Mouse (Mus musculus): ENCODE measurements around the gene Ccdc157.
"Not testable (repeated sequence)": the region's sequence is repeated elsewhere in the genome, so short reads cannot be mapped to it uniquely, and the experiment has no call there.

The Ccdc157 gene

DNA sequence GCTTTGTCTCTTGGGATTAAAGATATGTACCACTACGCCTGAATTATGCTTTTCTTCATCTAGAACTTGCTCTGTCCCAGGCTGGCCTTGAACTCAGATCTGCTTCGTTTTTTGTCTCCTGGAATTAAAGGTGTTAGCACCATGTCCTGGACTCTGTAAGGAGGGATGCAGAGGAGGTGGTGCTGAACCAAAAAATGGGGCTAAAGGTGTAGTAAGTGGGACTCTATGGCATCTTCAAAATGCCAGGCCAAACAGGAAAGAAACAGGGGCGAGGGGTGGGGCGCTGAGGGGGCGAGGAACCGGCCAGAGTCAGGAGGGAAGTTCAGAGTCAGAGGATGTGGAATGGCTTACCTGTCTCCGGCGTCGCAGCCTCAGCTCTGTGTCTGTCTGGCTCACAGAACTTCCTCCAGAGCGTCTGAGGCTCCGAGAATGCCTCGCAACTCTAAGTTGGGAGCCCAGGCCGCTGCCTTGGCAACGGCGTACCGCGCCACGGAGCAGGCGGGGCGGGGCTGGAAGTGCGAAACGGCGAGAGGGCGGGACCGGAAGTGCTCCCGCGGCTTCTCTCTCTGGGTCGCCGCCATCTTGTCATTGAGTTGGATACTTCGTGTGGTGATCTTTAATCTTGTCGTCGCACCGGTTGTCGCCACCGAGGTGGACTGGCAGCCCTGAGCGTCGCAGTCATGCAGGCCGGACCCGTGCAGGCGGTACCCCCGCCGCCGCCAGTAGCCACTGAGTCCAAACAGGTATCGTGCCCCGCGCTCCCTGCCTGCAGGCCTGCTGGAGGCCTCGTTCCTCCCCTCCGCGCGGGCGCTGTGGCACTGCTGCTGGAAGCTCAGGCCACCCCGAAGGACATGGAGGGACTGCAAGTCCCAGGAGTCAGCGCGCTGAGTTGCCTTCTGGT is at the start of gene Ccdc157, which contains the start of gene Sf3a1:
TSS of gene Ccdc157 (minus strand) at position 486 of the 901 bp plus-strand sequence.
TSS of gene Sf3a1 (plus strand) at position 543 of the 901 bp plus-strand sequence.
- DNase-seq (ENCODE audit: extremely low spot score, low read depth, low spot score), result peak; percentile 39

DNA sequence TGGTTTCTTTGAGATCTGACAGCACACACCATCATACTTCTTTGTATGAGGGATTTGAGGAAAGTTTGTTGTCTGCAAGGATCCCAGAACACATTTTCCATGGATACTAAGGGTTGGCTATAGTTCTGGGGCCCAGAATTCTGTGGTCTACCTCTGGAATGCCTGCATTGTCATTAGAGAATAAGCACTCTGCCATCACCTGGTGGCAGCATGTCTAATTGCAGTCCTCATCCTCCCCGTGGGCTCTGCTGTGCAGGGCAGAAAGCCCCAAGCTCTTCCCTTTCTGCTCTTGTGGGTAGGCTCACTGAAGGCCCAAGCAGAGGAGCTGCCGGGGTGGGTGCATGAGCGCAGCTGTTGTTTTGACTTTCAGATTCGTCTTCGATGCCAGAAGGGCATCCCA is 49.5 kb upstream of the Ccdc157 start:
- no peak for DNase-seq (ENCODE audit: extremely low spot score, low read depth, low spot score)

DNA sequence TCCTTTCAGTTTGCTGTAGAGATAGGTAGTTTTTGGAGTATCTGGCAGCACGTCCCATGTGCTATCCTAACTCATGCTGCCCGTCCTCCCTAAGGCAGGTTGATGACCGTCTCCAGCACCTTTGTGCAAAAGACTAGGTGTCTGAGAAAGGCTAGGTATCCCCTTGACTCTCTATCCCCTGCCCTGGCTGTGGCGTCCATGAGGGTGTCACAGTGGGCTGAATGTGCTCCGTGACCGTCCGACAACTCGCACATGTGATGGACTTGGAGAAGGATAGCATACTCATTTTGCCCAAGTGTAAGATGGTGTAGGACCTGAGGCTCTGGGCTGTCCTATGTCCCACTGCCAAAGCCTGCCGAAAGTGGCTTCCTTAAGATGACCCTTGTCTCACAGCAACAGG is 47.6 kb upstream of the Ccdc157 start:
- DNase-seq (ENCODE audit: extremely low spot score, low read depth, low spot score), result no peak

DNA sequence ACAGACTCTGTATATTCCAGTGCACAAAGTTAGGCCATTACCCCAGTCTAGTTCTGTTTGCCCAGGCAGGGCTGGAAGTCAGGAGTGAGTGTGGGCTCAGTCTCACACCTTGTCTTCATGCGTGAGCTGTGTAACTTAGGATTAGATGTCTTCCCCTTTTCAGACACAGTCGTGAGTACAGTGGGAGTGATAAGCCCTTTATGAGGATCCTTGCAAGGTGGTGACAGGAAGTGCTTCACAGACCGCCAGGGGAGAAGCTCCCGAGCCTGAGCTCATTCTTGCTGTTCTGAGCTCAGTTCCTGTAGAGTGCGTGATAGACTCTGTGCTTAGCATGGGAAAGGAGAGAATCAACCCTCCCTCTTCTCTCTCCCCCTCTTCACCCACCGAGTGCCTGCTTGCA is 46.5 kb upstream of the Ccdc157 start:
- DNase-seq (ENCODE audit: extremely low spot score, low read depth, low spot score), result no peak

DNA sequence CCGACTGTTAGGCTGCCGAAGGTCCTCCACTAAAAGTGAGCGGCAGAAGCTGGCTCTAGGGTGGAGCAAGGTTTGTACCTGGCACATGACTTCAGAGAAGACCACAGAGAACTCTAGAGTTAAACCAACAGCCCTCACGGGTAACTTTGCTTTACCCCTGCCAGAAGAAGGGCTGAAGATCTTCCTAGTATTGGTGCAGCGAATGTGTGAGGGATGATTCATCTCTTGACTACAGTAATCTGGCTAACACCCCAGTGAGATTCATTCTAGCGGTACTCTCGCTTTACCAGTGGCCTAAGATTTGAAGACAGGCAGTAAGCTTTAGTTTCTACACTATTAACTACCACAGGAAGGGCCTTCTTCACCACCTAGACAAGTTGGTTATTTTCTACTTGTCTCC is 45.9 kb upstream of the Ccdc157 start:
- DNase-seq (ENCODE audit: extremely low spot score, low read depth, low spot score), result no peak

DNA sequence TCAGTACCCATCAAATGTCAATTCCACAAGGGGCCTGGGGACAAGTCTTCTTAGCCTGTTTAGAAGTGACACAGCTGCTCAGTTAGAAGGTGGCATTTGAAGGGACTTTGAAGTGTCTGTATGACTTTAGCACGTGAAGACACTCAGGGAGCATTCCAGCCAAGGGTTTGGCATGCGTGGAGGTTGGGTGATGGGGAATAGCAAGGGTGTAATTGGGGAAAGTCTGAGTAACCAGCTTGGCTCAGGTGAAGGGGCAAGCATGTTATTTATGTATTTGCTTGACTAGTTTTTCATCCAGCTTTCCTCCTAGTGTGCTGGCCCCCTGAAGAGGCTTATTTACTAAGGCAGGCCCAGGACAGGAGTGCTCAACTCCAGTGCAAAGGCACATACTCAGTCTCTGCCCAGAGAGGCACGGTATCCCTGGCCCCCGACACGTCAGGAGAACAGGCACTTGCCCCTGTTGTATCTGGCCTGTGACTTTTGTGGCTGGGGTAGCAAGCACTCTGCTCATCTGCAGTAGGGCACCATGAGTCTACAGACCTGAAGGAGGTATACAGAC is 45.1 kb upstream of the Ccdc157 start:
- DNase-seq (ENCODE audit: extremely low spot score, low read depth, low spot score), result no peak

DNA sequence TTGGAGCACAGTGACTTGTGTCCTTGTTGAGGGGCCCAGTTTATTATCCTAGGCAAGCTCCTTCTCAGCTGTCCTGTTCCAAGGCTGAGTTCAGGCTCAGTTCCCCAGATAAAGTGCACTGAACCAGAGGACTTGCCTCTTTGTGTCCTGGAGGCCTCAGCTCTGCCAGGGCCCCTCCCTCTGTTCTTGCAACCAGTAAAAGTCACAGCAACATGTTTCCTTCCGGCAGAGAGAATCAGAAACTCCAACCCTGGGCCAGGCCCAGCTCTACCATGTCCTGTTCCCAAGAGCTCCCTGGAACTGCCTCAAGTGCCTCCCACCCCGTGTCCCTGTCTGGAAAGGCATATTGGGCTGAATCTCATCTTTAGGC is 43.6 kb upstream of the Ccdc157 start:
- DNase-seq (ENCODE audit: extremely low spot score, low read depth, low spot score), result no peak

DNA sequence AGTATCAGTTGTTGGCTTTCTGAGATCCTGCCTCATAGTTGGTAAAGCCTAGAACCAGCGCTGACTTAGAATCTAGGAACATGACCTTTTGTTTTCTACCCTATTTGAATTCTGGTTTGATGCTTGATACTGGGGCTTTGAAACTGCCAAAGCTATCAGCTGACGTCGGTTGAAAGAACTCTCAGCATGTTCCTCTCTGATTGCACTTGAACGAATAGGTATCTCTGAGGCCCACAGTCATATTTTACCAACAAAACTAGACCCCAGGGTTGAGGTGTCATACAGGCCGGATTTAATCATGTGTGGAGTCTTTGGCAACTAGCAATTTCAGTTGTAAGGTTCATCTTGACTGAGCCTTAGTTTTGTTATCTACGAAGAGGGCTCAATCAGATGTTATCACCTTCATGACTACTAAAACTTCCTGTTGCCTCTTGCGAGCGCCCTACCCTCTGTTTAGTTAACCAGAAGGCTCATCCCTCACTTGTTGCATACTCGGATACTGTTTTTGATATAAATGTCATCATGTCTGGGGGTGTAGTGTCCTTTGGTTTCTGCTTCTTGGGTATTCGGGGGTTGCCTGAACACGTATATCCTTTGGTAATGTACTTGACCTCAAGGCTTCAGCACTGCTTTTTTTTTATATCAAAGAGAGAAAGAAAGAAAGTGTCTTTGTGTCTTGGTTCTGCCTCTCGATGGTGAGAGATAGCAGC is 43.1 kb upstream of the Ccdc157 start:
- no peak for DNase-seq (ENCODE audit: extremely low spot score, low read depth, low spot score)

DNA sequence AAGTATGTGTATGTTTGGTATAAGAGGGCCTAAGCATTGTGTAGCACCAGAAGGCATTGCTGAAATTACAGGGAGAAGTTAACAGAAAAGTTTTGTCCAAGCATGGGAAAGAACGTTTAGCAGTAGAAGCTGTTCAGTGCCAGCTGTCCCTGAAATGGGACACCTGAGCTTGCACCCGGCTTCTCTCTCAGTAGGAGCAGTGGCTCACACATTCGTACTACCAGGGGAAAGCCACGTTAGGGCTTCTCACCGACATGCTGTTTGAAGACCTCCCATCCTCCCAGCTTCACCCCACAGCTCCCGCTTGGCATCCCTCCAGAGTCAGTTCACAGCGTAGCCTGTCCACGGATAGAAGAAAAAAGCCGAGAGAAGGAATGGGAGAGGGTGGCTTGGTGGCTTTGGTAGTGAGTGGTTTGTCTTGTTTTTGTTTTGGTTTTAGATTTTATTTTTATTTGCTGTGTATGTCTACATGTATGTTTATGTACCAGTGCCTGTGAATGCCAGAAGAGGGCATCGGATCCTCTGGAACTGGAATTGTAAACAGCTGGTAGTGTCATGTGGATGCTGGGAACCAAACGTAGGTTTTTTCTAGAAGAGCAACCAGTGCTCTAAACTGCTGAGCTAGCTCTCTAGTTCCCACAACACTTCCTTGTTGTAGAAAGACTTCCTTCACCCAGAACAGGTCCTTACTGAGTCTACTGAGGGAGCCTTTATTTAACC is 42.0 kb upstream of the Ccdc157 start:
- DNase-seq (ENCODE audit: extremely low spot score, low read depth, low spot score), result no peak

DNA sequence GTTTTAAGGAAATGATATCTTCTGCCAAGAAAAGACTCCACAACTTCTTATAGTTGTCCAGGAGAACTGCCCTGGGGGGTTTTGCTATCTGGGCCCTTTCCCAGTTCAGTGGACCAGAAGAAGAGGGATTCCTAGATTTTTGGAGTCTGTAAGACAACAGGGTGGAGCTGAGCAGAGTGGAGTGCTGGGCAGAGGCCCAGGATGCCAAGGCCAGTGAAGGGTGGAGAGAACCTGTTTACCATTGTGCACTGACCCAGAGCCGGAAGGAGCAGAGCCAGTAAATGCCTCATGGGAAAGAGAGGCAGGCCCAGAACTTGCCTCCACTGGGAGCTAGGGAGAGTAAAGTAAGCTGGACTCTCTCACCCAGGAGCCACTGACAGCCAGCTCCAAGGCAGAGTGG is 37.6 kb upstream of the Ccdc157 start:
- no peak for DNase-seq (ENCODE audit: extremely low spot score, low read depth, low spot score)

DNA sequence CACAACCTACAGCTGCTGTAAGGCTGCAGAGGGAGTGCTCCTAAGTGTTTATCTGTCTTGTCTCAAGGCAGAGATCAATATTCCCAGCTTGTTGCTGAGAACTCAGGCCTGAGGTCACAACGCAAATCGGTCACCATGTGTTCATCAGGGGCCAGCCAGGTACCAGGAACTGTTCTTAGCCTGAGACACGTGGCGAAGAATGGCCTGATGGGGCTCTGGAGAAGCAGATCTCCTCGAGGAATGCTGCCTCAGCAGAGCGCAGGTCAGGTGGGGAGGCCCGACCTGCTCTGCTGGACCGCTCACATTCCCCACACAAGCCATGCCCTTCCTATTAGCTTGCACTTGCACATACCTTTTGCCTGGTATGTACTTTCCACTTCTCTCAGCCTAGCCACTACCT is 36.5 kb upstream of the Ccdc157 start:
- DNase-seq (ENCODE audit: extremely low spot score, low read depth, low spot score), result no peak

DNA sequence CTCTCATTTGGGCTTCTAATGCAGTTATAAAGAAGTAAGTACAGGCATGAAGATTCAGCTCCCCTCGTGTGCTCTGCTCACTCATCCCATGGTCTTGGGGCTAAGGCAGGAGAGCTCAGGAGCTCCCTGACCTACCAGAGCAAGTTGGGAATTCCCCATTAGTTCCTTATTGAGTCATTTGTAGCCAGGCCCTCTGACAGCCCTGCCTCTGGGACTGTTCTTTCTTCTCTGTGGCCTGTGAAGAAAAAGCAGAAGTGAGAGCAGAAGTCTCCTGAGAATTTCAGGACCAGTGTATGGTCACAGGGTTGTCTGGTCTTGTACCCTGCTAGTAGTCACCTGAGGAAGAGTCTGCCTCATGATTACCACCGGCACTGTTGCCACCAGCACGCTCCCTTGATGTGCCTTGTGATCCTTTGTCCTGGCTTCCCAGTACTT is 35.5 kb upstream of the Ccdc157 start:
- no peak for DNase-seq (ENCODE audit: extremely low spot score, low read depth, low spot score)

DNA sequence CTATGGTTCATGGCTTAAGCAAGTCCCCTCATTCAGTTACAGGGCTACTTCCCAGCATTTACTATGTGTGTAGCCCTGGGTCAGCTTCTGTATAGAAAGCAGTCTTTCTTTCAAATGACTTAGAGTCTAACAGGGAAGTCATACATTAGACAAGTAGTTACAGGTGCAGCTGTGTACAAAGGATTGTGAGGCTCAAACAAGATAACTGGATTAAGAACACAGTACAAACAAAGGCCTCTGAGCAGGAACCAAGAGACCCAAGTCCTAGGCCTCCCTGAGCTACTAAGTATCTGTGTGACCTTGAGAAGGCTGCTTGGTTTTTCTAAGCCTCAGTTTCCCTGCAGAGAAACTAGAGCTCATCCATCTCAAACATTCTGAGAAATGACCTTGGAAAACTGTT is 33.3 kb upstream of the Ccdc157 start:
- no peak for DNase-seq (ENCODE audit: extremely low spot score, low read depth, low spot score)

DNA sequence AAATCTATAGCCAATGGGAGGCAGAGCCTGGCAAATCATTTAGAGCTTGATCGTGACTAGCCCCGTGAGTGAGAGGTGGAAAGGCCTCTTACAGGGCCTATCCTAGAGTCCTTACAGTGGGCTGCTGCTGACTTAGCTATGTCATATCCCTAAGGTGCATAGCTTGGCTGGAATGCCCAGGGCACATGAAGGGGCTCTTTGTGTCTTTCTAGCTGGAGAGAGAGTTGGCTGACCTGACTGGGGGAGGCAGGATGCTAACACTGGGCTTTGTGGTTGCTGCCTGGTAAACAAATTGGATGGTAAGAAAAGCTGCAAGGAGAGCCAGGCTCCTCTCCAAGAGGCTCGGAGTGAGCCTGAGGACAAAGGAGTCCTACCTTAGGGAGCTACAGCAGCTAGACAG is 32.7 kb upstream of the Ccdc157 start:
- DNase-seq (ENCODE audit: extremely low spot score, low read depth, low spot score), result no peak

DNA sequence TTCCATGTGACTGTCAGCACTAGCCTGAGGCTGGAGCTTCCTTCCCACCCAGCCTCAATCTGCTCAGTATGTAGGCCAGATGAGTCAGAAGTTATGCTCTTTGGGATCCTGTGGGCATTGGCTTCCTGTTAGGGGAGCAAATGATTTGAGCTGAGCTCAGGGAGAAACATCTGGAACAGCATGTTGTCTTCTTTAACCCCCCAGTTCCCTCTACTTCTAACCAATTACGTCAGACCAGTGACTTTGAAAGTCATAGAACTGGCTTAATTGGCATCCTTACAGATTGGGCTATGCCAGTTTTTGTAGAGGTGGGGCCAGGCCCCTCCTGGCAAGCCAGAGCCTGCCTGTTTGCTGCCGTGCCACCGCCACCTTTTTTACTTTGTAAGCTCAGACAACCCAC is 30.6 kb upstream of the Ccdc157 start:
- DNase-seq (ENCODE audit: extremely low spot score, low read depth, low spot score), result no peak

DNA sequence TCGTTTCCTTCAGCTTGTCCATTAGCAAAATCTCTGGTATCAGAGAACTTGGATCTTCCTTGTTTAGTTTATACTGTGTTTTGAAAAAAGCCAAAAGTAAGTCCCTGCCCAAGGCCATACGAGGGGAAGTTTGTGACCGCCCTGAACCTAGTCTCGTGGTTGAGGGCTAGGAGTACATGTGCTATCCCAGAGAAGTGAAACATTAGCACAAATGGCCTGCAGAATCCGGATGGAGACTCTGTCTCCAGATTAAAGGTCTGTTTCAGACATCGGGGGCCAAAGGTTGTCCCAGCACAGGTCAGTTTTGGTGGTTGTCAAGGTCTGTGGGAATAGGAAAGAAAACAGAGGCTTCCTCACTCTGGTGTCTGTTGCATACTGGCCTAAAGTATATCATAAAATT is 29.1 kb upstream of the Ccdc157 start:
- DNase-seq (ENCODE audit: extremely low spot score, low read depth, low spot score), result no peak

DNA sequence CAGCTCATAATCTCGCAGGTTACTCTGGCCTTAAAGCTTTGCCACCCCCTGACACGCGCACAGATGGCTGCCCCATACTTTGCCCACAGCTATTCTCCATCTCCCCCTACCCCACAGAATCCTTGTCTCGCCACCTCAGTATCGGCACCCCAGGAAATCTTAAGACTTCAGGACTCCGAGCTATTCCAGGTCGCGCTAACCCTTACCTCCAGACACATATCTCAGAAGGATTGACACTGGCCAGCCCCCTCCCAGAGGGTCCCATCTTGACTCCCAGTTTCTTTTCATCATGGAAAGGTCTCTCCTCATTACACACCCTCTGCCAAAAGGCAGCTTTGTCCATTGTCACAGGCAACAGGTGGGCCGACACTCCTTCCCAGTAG is 27.2 kb upstream of the Ccdc157 start:
- no peak for DNase-seq (ENCODE audit: extremely low spot score, low read depth, low spot score)

DNA sequence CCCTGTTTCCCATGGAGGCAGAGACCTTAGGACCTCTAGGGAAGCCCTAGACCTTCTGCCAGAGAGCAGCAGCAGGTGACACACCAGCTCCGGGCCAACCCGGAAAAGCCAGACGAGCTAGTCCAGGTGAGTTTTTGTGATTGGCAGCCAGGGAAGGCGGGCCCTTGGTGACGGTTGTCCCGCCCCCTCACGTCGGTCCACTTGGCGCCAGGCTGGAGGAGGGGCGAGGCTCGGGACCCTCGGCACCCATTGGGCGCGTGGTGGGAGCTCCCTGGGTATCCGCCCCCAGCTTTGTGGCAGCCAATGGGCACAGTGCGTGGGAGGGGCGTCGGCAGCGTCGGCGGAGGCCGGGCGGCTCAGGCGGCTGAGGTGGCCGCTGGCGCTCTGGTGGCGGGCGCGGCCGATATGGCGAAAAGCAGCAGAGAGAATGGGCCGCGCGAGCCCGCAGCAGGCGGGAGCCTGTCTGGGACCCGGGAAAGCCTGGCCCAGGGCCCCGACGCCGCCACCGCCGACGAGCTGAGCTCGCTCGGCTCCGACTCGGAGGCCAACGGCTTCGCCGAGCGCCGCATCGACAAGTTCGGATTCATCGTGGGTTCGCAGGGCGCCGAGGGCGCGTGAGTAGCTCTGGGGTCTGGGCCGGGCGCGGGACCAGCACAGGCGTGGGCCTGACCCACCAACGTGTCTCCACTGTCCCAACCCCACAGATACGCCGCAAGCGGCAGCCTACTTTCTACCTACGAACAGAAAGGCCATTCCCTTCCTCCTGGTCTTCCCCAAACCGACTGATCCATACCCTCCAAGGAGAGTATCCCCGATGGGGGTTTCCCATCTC is 26.6 kb upstream of the Ccdc157 start, which contains the start of gene Tbc1d10a:
TSS of gene Tbc1d10a (plus strand) at position 304 of the 832 bp plus-strand sequence.
- peak; percentile 54 for DNase-seq (ENCODE audit: extremely low spot score, low read depth, low spot score)

DNA sequence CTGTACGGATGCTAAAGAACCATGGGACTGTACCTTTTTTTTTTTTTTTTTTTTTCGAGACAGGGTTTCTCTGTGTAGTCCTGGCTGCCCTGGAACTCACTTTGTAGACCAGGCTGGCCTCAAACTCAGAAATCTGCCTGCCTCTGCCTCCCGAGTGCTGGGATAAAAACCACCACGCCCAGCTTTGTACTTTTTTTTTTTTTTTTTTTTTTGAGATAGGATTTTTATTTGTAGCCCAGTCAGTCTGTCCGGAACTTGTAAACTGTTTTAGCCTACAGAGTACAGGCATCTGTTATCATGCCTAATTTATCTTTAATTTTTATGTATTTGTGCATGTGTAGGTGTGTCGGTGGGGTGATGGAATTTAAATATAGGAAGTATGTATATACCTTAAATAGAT is 25.4 kb upstream of the Ccdc157 start:
- DNase-seq (ENCODE audit: extremely low spot score, low read depth, low spot score), result not testable (repeated sequence)

DNA sequence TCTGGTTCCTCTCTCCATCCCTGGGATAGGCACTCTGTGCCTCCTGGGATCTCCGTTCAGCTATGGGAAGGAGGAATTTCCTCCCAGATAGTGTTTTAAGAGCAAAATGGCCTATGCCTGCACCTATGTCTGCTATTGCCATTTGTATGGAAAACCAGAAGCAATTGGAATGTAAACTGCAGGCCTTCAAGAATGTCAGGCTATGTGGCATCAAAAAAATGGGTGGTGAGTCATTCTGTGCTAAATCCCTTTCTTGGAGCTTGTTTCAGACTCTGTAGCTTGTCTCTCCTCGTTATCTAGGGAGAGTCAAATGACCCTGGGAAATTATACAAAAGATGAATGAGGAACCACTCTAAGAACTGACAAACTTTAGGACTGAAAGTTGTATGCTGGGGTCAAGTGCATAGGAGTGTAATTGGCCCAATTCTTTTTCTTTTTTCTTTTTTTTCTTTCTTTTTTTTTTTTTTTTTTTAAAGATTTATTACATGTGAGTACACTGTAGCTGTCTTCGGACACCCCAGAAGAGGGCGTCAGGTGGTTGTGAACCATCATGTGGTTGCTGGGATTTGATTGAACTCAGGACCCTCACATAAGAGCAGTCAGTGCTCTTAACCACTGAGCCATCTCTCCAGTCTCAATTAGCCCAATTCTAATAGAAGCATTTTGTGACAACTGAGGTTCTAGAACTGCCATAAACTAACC is 24.3 kb upstream of the Ccdc157 start:
- DNase-seq (ENCODE audit: extremely low spot score, low read depth, low spot score), result no peak
